Mouse (Mus musculus): ENCODE results near the gene Gm572. TPM values are rescaled to one million over a fixed set of nuclear protein-coding genes. Genes with fewer than 3 reads are reported as not detected.

The Gm572 gene
- total and polyA plus RNA-seq, 2 experiments from 2014 or later, result 0.70 to 1.0 TPM

DNA sequence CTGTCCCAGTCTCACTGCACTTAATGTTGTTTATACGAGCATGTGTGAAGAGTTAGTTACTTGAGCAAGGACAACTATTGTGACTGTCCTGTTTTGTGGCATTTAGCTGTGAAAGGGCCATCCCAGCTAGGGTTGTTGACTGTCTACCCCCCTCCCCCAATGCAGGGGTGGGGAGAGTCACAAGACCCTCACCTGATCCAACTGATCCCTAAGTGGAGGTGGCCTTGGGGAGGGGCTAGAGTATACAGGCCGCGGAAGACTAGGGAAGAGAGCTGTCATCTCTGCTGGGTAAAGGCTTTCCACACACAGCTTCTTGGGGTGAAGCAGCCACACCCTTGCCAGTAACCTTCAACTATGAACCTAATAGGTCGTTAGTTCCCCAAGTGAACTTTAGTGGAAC lies 42.8 kb upstream of the Gm572 start:
- Histone ChIP-seq H3K4me2 (ENCODE audit: low read depth, low read length) (no peak overlapping the region), H3K27ac (ENCODE audit: low read depth) (no peak overlapping the region), H3K9ac (replicated peaks; ENCODE audit: low read depth, low read length) (no peak overlapping the region), H3K4me3 (ENCODE audit: low read depth, low read length) (no peak overlapping the region), H3K9me3 (replicated peaks; ENCODE audit: control insufficient read depth, low read length) (no peaks in the 10 kb centered on the region), H3K4me1 (ENCODE audit: control insufficient read depth, insufficient read depth) (no peaks in the 10 kb centered on the region), H3K36me3 (replicated peaks; ENCODE audit: control insufficient read depth, insufficient read depth, low read length) (peaks cover 17% of the 10 kb centered on the region), H3K27me3 (ENCODE audit: control insufficient read depth, insufficient read depth, low read length) (no peaks in the 10 kb centered on the region)
- WGBS, result 80% methylated on average over 4 of the region's 4 CpGs
- no peak for ATAC-seq (ENCODE audit: insufficient read depth, low read depth)
- TF ChIP-seq CTCF (IDR thresholded peaks at IDR 0.05; ENCODE audit: low read depth) (no peak), EP300 (IDR thresholded peaks at IDR 0.05; ENCODE audit: low read depth) (no peak)
- DNase-seq (ENCODE audit: low spot score), result no peak

DNA sequence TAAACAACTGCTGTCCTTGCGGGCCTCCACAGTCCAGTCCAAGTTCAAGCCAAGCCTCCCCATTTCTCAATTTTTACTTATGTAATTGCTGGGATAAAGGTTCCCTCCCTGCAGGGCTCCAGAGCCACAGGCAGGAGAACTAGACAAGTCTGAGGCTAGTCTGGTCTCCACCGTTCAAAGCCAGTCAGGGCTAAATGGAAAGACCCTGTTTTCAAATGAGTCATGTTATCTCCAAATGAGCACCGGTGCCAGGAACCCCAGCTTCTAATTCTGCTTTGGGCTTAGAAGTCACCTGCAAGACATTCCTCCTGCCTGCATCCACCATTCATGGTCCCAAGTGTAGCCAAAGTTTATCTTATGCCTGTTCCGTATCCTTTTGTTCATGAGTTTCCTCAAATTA lies 41.2 kb upstream of the Gm572 start:
- ATAC-seq (ENCODE audit: insufficient read depth, low read depth) (no peak), DNase-seq (ENCODE audit: low spot score) (no peak)
- Histone ChIP-seq H3K4me3 (ENCODE audit: low read depth, low read length) (no peak overlapping the region), H3K9ac (replicated peaks; ENCODE audit: low read depth, low read length) (no peak overlapping the region), H3K27ac (ENCODE audit: low read depth) (no peak overlapping the region), H3K4me2 (ENCODE audit: low read depth, low read length) (no peak overlapping the region), H3K27me3 (ENCODE audit: control insufficient read depth, insufficient read depth, low read length) (no peaks in the 10 kb centered on the region), H3K36me3 (replicated peaks; ENCODE audit: control insufficient read depth, insufficient read depth, low read length) (peaks cover 2% of the 10 kb centered on the region; the same call in 1 of the 2 replicates), H3K4me1 (ENCODE audit: control insufficient read depth, insufficient read depth) (no peaks in the 10 kb centered on the region), H3K9me3 (replicated peaks; ENCODE audit: control insufficient read depth, low read length) (no peaks in the 10 kb centered on the region)
- no peak for TF ChIP-seq CTCF (IDR thresholded peaks at IDR 0.05; ENCODE audit: low read depth)
- no peak for TF ChIP-seq EP300 (IDR thresholded peaks at IDR 0.05; ENCODE audit: low read depth)
- WGBS, result 54% methylated on average over 4 of the region's 4 CpGs

DNA sequence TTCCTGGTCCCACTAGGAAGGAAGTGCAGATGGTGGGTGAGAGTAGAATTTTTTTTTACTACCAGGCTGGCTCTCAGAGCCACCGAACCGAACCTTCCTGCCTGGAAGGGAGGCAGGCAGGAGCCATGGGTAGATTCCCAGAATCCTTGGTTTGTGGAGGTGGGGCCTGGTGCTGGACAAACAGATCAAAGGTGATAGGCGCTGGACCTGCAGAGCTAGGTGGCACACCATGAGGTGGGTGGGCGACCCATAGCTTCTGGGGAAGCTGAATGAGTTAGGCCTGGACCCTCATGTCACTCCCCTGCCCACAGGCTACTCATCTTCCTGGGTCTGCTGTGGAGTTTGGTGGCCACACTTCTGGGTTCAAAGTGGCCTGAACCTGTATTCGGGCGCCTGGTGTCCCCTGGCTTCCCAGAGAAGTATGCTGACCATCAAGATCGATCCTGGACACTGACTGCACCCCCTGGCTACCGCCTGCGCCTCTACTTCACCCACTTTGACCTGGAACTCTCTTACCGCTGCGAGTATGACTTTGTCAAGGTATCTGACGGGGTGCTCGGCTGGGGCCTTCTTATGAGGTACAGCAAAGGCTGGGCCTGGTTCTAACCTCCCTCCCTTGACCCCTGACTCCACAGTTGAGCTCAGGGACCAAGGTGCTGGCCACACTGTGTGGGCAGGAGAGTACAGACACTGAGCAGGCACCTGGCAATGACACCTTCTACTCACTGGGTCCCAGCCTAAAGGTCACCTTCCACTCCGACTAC lies 40.6 kb upstream of the Gm572 start, which contains the start of gene Masp2:
TSS of gene Masp2 (plus strand) at position 198 of the 764 bp plus-strand sequence.
- Histone ChIP-seq H3K4me1 (ENCODE audit: control insufficient read depth, insufficient read depth) (no peaks in the 10 kb centered on the region), H3K36me3 (replicated peaks; ENCODE audit: control insufficient read depth, insufficient read depth, low read length) (no peaks in the 10 kb centered on the region), H3K27ac (ENCODE audit: low read depth) (no peak within 1 kb of the TSS), H3K27me3 (ENCODE audit: control insufficient read depth, insufficient read depth, low read length) (no peaks in the 10 kb centered on the region), H3K4me3 (ENCODE audit: low read depth, low read length) (no peak within 1 kb of the TSS), H3K9me3 (replicated peaks; ENCODE audit: control insufficient read depth, low read length) (no peaks in the 10 kb centered on the region), H3K9ac (replicated peaks; ENCODE audit: low read depth, low read length) (no peak within 1 kb of the TSS), H3K4me2 (ENCODE audit: low read depth, low read length) (no peak within 1 kb of the TSS)
- WGBS, result 81% methylated on average over 14 of the region's 14 CpGs
- TF ChIP-seq EP300 (IDR thresholded peaks at IDR 0.05; ENCODE audit: low read depth), result no peak
- no peak for TF ChIP-seq CTCF (IDR thresholded peaks at IDR 0.05; ENCODE audit: low read depth)
- DNase-seq (ENCODE audit: low spot score), result no peak
- no peak for ATAC-seq (ENCODE audit: insufficient read depth, low read depth)

DNA sequence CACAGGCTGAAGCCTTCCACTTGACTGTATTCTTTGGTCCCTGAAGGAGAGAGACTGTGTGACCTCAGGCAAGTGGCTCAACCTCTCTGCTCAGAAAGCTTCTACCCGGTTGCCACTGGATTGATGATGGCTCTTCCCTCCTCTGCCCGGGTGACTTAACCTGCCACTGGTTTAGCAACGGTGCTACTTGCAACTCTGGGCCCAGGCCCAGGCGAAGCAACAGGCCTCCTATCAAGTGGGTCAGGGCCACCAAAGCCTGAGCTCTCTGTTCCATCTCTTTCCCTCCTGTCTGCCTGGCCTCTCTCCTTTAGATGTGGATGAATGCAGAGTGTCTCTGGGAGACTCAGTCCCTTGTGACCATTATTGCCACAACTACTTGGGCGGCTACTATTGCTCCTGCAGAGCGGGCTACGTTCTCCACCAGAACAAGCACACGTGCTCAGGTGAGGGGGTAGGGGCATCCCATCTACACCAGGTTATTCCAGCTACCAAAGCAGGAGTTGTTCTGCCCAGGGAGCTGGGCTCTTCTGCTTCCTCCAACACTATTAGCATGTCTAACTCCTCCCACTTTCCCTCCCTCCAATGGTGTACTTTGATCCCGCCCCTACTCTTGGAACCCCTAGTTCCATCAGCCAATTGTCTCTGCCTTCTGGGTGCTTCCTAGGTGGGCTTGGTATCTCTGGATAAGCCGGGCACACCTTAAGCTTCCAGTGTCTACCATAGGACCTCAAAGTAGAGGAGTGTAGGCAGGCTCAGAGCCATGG lies 39.6 kb upstream of the Gm572 start:
- Histone ChIP-seq H3K4me1 (ENCODE audit: control insufficient read depth, insufficient read depth) (0 out of 2 replicates have a peak, but pooled peaks cover 4% of the 10 kb centered on the region), H3K4me3 (ENCODE audit: low read depth, low read length) (no peak overlapping the region), H3K36me3 (replicated peaks; ENCODE audit: control insufficient read depth, insufficient read depth, low read length) (no peaks in the 10 kb centered on the region), H3K27me3 (ENCODE audit: control insufficient read depth, insufficient read depth, low read length) (no peaks in the 10 kb centered on the region), H3K4me2 (ENCODE audit: low read depth, low read length) (no peak overlapping the region), H3K9me3 (replicated peaks; ENCODE audit: control insufficient read depth, low read length) (no peaks in the 10 kb centered on the region), H3K27ac (ENCODE audit: low read depth) (no peak overlapping the region), H3K9ac (replicated peaks; ENCODE audit: low read depth, low read length) (no peak overlapping the region)
- TF ChIP-seq CTCF (IDR thresholded peaks at IDR 0.05; ENCODE audit: low read depth) (no peak), EP300 (IDR thresholded peaks at IDR 0.05; ENCODE audit: low read depth) (no peak)
- DNase-seq (ENCODE audit: low spot score) (no peak), ATAC-seq (ENCODE audit: insufficient read depth, low read depth) (no peak)
- 74% methylated on average over 10 of the region's 10 CpGs for WGBS

DNA sequence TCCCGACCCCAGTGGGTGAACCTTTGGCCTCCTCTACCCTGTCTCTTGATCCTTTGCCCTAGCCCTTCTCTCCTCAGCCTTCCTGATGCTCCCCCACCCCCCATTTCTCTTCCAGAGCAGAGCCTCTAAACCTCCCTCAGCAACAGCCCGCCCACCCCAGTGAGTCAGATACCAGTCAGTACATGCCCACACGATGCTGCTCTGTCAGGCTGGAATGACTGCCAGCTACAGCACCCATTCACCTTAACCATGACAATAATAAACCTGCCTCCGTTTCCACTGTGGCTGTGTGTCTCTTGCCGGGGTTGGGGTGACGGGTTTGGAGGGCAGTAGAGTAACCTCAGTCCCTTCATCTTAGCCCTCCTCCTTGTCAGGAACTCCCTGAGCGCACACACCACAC lies 39.0 kb upstream of the Gm572 start:
- TF ChIP-seq EP300 (IDR thresholded peaks at IDR 0.05; ENCODE audit: low read depth), result no peak
- no peak for TF ChIP-seq CTCF (IDR thresholded peaks at IDR 0.05; ENCODE audit: low read depth)
- no peak overlapping the region for H3K4me3 ChIP-seq (ENCODE audit: low read depth, low read length)
- no peaks in the 10 kb centered on the region for H3K36me3 ChIP-seq (replicated peaks; ENCODE audit: control insufficient read depth, insufficient read depth, low read length)
- H3K27me3 ChIP-seq (ENCODE audit: control insufficient read depth, insufficient read depth, low read length), result no peaks in the 10 kb centered on the region
- no peak overlapping the region for H3K27ac ChIP-seq (ENCODE audit: low read depth)
- no peak overlapping the region for H3K4me2 ChIP-seq (ENCODE audit: low read depth, low read length)
- ATAC-seq (ENCODE audit: insufficient read depth, low read depth) (no peak), DNase-seq (ENCODE audit: low spot score) (no peak)
- no peaks in the 10 kb centered on the region for H3K9me3 ChIP-seq (replicated peaks; ENCODE audit: control insufficient read depth, low read length)
- H3K4me1 ChIP-seq (ENCODE audit: control insufficient read depth, insufficient read depth), result 0 out of 2 replicates have a peak, but pooled peaks cover 7% of the 10 kb centered on the region
- H3K9ac ChIP-seq (replicated peaks; ENCODE audit: low read depth, low read length), result no peak overlapping the region
- whole genome bisulfite sequencing, result 72% methylated on average over 7 of the region's 7 CpGs

Data from heart, postnatal 0 days (tissue).